Mouse (Mus musculus) monocyte, adult 5-6 weeks (primary cell): ENCODE measurements around the gene Tceanc2. TPM values are rescaled to one million over a fixed set of nuclear protein-coding genes. Genes with fewer than 3 reads are reported as not detected.
"Not testable (repeated sequence)": the region's sequence is repeated elsewhere in the genome, so short reads cannot be mapped to it uniquely, and the experiment has no call there.

Experiments
- ATAC-seq: fragments of 153-309, 156-312 bp; replicated peaks from 2 replicates; pipeline ENCODE4 v1.8.0; 2017; ENCODE audit warnings: mild to moderate bottlenecking; ENCODE audit not compliant: low TSS enrichment, insufficient number of reproducible peaks, severe bottlenecking, poor library complexity, low FRiP score
- total RNA-seq: library from RNA; stranded (forward); fragments of 200-1000, 200-491, 200-594 nt; gene quantifications from 3 replicates; pipeline ENCODE4 v1.2.3, GENCODE M21; 2017

Gene Tceanc2
- total RNA-seq, 1 experiment from 2014 or later, result 15.4 TPM

GRCm38 (mm10) chr4:107135663-107136062, 43.3 kb downstream of the Tceanc2 start:
- ATAC-seq, result no peak

DNA sequence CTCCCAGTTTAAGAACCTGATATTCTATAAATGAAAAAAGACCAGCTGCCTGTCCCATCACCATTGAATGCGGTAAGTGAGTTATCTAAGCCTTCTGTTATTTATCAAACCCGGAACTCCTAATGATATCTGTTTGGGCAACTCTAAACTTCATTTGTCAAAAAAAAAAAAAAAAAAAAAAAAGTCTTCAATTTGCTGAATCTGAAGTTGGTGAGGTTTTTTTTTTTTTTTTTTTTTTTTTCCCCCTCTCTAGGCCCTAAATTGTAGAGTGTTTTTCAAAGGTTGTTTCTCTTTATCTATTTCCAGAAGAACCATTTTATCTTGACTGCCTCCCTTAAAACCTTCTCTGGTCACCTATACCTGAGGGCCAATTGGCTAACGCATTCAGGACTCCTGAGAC, 44.0 kb downstream of the Tceanc2 start:
- no peak for ATAC-seq

- ATAC-seq, result no peak
Observed at GRCm38 (mm10) chr4:107130534-107130933, 48.4 kb downstream of the Tceanc2 start.

DNA sequence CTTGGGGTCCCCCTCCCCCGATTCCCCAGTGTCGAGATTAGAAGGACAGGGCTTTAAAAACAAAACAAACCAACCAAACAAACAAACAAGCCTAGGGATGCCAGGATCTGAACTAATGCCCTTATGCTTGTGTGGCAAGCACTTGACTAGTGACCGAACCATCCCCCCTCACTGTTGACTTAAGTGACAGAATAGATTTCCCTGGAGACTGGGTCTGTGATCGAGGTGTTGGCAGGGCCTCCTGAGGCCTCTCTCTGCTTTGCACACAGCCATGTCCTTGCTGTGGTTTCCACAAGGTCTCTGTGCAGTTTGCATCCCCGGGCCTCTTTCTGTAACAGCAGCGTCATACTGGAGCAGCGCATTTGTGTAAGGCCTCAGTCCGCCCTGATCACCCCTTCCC, 49.5 kb downstream of the Tceanc2 start:
- no peak for ATAC-seq

DNA sequence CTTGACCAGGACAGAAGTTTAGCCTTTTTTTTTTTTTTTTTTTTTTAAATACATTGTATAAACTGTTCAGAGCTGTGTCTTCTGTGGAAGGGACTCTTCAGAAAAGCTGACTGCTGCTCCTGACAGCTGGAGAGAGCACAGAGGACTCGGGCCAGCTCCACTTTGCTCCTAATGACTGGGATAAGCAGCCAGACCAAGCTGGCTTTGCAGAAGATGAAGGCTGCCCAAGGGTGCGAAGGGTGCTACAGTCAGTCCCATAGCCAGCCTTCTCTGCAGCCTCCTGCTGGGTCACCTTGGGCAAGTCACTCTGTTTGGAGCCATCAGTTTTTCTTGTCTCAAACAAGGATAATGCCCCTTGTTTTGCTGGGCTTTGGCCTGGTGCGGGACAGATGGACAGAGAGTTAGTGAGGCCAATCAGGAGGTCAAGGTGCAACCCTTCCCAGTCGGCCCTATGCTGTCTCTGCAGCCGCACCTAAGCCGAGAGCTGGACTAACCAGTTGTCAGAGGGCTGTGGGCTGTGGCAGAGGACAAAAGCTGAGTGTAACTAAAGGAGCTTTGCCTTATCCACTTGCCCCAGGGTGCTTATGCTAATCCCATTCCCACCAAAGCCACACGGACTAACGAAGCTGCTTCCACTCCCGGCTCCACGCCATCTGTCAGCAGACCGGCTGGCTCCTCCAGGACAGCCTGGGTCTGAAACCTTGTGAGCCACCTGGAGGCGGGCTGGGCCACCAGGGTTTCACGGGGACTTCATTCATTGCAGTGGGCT, 50.8 kb downstream of the Tceanc2 start:
- no peak for ATAC-seq

DNA sequence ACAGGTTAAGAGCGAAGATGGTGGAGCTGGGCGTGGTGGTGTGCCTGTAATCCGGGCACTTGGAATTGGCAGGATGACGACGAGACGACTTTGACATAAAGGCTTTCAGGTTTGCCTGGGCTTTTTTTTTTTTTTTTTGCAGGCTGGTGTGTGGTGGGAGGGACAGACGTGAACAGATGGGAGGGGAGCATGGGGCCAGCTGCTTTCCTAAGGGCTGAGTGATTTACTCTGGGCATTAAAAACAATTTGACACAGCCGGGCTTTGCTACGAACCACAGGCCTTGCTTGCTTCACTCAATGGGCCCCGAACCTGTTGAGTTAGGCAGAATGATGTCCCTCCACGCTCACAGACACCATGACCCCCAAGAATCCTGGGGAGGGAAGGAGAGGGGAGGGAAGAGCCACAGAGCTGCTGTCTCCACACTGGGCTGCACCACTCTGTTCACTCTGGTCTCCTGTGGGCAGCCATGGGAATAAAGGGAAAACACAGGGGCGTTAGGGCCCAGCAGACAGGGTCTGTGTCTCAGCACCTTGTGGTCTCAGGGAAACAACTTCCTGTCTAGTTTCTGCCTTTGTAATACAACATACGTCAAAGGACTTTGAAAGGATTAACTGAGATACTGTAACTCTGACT, 51.9 kb downstream of the Tceanc2 start:
- ATAC-seq, result no peak

GRCm38 (mm10) chr4:107126389-107126788, 52.5 kb downstream of the Tceanc2 start:
- no peak for ATAC-seq

DNA sequence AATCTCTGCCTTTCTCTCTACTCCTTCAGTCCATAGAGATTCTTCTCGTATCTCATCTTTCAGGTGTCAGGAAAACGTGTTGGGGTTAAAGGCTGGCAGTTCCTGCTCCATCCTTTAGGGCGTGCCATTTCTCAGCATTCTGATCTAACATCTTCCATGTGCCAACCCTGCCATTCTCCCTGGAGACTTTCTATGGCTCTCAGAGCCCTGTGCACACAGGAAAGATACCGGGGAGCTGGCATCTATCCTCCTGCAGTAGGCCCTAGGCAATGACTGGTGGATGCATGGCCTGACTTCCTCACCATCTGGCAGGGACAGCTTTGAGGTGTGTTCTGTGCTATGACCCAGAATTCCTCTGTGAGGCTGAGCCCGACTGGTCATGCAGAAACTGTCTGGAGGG, 53.8 kb downstream of the Tceanc2 start:
- ATAC-seq, result no peak

- ATAC-seq, result no peak
Observed at GRCm38 (mm10) chr4:107124376-107124775, 54.5 kb downstream of the Tceanc2 start.

DNA sequence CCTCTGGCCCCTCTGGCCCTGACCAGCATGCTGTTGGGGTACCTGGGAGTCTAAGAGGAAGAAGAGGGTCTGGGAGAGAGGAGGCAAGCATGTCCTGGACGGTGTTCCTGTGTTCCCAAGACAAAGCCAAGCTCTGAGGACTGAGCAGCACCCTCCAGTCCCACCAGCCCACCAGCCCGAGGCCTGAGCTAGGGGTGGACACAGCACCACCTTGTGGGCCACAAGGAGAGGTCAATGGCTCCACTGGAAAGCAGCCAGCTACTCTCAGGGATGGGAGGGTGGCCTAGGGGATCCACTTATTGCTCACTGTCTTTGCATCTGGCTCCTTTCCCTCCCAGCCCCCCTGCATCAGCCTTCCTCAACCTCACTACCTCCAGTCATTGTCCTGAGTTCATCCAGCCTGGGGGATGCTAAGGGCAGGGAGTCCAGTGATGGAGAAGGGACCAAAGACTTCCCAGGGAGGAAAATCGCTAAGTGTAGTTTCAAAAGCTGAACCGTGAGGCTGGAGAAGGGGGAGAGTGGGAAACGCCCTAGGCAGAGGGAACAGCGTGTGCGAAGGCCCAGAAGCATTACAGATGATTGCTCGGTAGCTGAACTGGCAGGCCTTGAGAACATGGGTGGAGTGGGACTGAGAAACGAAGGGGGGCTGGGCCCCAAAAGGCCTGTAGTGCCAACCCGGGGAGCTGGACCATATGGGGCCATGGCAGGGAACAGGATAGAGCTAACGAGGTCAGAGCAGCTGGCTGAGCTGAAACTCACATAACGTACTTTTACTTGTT, 57.6 kb downstream of the Tceanc2 start:
- ATAC-seq, result no peak

DNA sequence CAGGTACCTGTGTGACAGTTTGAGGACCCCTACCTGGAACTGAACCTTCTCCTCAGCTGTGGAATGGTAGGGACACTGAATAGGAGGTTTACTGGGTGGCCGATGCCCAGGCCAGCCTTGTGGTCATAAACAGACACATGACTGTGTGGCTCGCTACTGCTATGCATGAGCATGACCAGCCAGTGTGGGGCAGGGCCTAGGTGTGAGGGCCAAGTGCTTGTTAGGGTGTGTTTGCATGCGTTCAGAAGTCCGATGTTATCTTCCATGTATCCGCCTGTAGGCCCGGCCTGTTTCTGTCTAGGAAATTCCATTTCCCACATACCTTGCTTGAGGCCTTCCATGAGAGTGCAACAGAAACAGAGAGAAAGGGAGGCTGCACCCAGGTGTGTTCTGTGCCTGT, 58.2 kb downstream of the Tceanc2 start:
- no peak for ATAC-seq

DNA sequence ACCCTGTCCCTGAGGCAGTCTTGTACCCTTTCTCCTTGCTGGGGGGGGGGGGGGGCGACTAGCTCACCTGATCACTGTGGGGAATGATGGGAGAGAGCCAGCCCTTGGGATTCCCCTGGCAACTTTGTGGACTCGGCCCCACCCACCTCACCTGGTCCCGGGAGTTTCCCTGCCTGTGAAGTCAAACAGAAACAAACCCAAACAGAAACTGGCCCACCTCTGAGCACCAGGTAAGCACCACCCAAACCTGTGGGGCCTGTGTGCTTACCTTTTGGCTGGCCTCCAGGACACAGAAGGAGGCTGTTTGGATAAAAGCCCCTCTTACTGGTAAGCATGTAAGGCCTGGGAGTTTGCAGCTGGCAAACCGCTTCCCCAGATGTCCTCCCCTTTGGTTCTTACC, 59.9 kb downstream of the Tceanc2 start:
- no peak for ATAC-seq

- ATAC-seq, result no peak
Observed at GRCm38 (mm10) chr4:107117741-107118385, 61.1 kb downstream of the Tceanc2 start.

DNA sequence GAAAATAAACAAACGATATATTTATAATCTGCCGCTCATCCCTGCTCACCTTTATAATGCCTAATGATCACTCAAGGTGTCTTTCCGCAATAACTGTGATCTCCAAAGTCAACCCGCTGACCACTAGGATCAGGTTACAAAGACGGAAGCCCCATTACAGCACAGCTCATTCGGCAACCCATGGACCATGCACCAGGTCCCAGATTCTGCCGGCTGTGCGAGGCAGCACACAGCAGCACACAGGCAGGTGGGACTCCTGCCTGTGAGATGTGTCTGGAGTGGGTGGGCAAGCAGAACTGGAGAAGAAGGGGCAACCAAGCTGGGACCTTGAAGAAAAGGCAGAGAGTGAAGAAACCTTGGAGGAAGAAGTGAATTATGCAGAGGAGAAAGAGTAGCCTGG, 64.6 kb downstream of the Tceanc2 start:
- no peak for ATAC-seq

DNA sequence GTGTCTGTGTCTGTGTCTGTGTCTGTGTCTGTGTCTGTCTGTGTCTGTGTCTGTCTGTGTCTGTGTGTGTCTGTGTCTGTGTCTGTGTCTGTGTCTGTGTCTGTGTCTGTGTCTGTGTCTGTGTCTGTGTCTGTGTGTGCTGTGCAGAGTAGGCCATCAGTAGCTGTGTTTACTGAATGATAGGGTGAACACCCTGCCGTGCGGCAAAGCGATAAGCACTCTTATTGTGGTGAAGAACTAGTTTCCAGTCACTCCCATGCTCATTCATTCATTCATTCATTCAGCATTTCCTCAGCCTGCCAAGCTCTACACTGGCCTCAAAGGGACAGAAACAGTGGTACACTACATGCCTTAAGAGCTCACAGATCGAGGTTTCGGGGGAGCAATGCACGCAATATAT, 69.7 kb downstream of the Tceanc2 start:
- not testable (repeated sequence) for ATAC-seq

DNA sequence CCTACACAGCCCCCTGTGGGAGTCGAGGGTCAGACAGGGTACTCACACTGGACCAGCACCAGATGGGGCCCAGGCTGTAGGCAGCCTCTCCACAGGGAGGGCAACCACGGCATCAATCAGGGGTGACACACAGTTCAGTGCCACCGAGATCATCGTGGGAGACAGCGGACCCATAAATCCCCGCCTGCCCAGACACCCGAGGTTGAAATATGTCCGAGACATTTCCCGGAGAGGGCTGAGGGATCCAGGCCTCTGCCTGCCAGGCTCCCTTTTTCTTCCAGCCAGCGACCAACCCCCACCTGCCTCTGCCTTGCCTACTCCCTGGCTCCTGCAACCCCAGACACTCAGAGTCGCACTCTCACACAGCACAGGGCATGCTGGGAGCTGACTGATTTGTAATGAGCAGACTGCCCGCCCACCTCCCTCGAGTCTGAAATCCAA, 70.6 kb downstream of the Tceanc2 start:
- ATAC-seq, result no peak

- ATAC-seq, result no peak
Observed at GRCm38 (mm10) chr4:107106777-107107176, 72.1 kb downstream of the Tceanc2 start.

DNA sequence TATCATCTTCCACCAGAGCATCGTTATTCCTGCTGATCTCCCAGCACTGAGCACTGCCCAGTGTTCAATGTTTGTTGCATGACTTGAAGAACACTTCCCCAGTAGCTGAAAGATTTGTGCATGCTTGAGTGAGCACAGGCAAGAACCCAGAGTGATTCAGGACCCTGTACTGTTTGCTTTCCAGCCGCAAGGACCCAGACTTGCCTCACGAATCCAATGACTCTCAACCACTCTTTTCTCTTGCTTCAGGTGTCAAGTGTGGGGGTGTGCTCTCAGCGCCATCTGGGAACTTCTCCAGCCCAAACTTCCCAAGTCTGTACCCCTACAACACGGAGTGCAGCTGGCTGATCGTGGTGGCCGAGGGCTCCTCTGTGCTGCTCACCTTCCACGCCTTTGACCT, 76.7 kb downstream of the Tceanc2 start:
- no peak for ATAC-seq

DNA sequence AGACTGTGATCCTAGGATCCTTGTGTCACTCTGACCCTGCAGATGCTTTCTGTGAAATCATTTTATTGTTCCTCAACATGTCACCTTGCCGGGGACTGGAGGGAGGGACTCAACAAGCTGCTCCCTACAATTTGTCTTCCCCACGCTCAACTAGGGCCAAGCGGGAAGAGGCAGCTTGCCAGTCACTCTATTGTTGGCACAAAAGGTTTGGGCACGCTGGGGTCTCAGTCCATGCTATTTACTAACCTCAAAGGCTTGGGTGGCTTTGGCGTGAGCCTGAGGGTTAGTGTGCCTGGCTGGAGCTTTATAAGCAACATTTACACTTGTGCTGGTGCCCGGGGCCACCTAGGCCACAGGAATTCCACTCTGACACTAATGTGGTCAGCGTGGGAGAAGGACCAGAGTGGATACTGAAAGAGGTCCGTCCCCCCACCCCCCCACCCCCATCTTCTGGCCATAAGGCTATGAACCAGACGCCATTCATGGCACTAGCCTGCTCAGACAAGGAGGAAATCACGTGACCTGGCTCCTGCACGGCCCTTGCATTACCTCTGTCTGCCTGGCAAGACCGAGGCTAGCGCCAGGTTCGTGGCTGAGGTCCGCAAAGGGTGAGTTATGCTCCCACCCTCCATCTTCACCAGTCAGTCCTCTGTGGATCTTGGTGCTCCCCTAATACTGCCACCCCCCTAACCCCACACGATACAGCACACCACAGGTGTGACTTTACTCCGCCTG, 80.0 kb downstream of the Tceanc2 start:
- no peak for ATAC-seq
